Mouse (Mus musculus) heart, embryonic 15.5 days (tissue): ENCODE results near the gene Padi1. TPM values are rescaled to one million over a fixed set of nuclear protein-coding genes. Genes with fewer than 3 reads are reported as not detected.

Experiments used
- ATAC-seq: fragments of 200-750 bp; cut with Nextera tagmentation; replicated peaks from 2 replicates; pipeline ENCODE4 v1.8.0; 2017; ENCODE audit warnings: low read depth, moderate TSS enrichment; ENCODE audit not compliant: insufficient number of reproducible peaks, insufficient read depth, low FRiP score
- H3K27ac ChIP-seq: fragments of 300-500 bp; sonication (generic); 2 replicates; pipeline ENCODE4 v1.5.1; 2015; ENCODE audit warnings: mild to moderate bottlenecking, inconsistent platforms
- H3K27me3 ChIP-seq: fragments of 300-500 bp; sonication (generic); 2 replicates; pipeline ENCODE4 v1.6.1; 2015; ENCODE audit warnings: inconsistent platforms
- H3K36me3 ChIP-seq: fragments of 300-500 bp; sonication (generic); 2 replicates; pipeline ENCODE4 v1.6.1; 2015; ENCODE audit warnings: mild to moderate bottlenecking, inconsistent platforms
- H3K4me1 ChIP-seq: fragments of 300-500 bp; sonication (generic); replicated peaks from 2 replicates; pipeline ENCODE4 v1.6.1; 2015; ENCODE audit warnings: inconsistent platforms
- H3K4me2 ChIP-seq: fragments of 300-500 bp; sonication (generic); 2 replicates; pipeline ENCODE4 v1.6.1; 2015; ENCODE audit warnings: inconsistent platforms, mild to moderate bottlenecking, moderate library complexity
- H3K4me3 ChIP-seq: fragments of 300-500 bp; sonication (generic); 2 replicates; pipeline ENCODE4 v1.5.1; 2015; ENCODE audit warnings: mild to moderate bottlenecking, inconsistent platforms
- H3K9ac ChIP-seq: fragments of 300-500 bp; sonication (generic); 2 replicates; pipeline ENCODE4 v1.6.1; 2015; ENCODE audit warnings: mild to moderate bottlenecking, inconsistent platforms
- H3K9me3 ChIP-seq: fragments of 300-500 bp; sonication (generic); replicated peaks from 2 replicates; pipeline ENCODE4 v1.6.1; 2016; ENCODE audit warnings: inconsistent platforms
- WGBS: fragments of 180-500 bp; shearing (Covaris S2); methylation state at CpG from one replicate; pipeline ENCODE4 v1.1.7; 2015; ENCODE audit warnings: mixed read lengths; 5-methylcytosine and 5-hydroxymethylcytosine counted together
- polyA plus RNA-seq: library from polyadenylated mRNA; unstranded; fragments of >200 nt; fragmentation: Nextera tagmentation; extraction: Ambion mirVana; gene quantifications from 2 replicates; pipeline ENCODE4 v1.2.1, GENCODE M21; 2015

Padi1 gene
- polyA plus RNA-seq, 1 experiment from 2014 or later: 0.05 TPM

GRCm38 (mm10) chr4:140860767-140861147 is 15.2 kb upstream of the Padi1 start:
- H3K27ac ChIP-seq: no peak overlapping the region

GRCm38 (mm10) chr4:140860125-140860766 is 14.7 kb upstream of the Padi1 start:
- H3K27ac ChIP-seq: no peak overlapping the region
- peaks cover 20% of the 10 kb centered on the region for H3K4me1 ChIP-seq
- no peaks in the 10 kb centered on the region for H3K36me3 ChIP-seq
- H3K9me3 ChIP-seq: no peaks in the 10 kb centered on the region
- no peak overlapping the region for H3K4me2 ChIP-seq
- WGBS: 30% methylated on average over 7 of the region's 7 CpGs
- H3K9ac ChIP-seq: no peak overlapping the region
- peaks cover 12% of the 10 kb centered on the region; the same call in 1 of the 2 replicates for H3K27me3 ChIP-seq
- ATAC-seq: no peak
- no peak overlapping the region for H3K4me3 ChIP-seq

More at GRCm38 (mm10) chr4:140860767-140861147, 15.2 kb upstream of the Padi1 start:
- H3K27me3 ChIP-seq: peaks cover 12% of the 10 kb centered on the region; the same call in 1 of the 2 replicates
- peaks cover 20% of the 10 kb centered on the region for H3K4me1 ChIP-seq
- WGBS: 54% methylated on average over 7 of the region's 7 CpGs
- H3K4me3 ChIP-seq: no peak overlapping the region
- no peak for ATAC-seq
- H3K4me2 ChIP-seq: no peak overlapping the region
- no peaks in the 10 kb centered on the region for H3K36me3 ChIP-seq
- H3K9me3 ChIP-seq: no peaks in the 10 kb centered on the region
- H3K9ac ChIP-seq: no peak overlapping the region

- ATAC-seq: no peak
- H3K4me1 ChIP-seq: peaks cover 25% of the 10 kb centered on the region
- 83% methylated on average over 11 of the region's 11 CpGs for WGBS
- peaks cover 12% of the 10 kb centered on the region; the same call in 1 of the 2 replicates for H3K27me3 ChIP-seq
- no peak overlapping the region for H3K27ac ChIP-seq
- no peaks in the 10 kb centered on the region for H3K9me3 ChIP-seq
- H3K4me3 ChIP-seq: no peak overlapping the region
- H3K4me2 ChIP-seq: no peak overlapping the region
- H3K36me3 ChIP-seq: no peaks in the 10 kb centered on the region
- no peak overlapping the region for H3K9ac ChIP-seq
These were observed 13.7 kb upstream of the Padi1 start for GRCm38 (mm10) chr4:140859291-140859690.

GRCm38 (mm10) chr4:140857813-140858212 is 12.2 kb upstream of the Padi1 start:
- Histone ChIP-seq H3K9me3 (no peaks in the 10 kb centered on the region), H3K36me3 (no peaks in the 10 kb centered on the region), H3K27me3 (peaks cover 18% of the 10 kb centered on the region; the same call in 1 of the 2 replicates), H3K4me2 (no peak overlapping the region), H3K4me1 (peaks cover 25% of the 10 kb centered on the region), H3K4me3 (no peak overlapping the region), H3K27ac (no peak overlapping the region), H3K9ac (no peak overlapping the region)
- WGBS: 46% methylated on average over 7 of the region's 7 CpGs
- no peak for ATAC-seq

GRCm38 (mm10) chr4:140857041-140857440 is 11.5 kb upstream of the Padi1 start:
- 77% methylated on average over 5 of the region's 5 CpGs for WGBS
- H3K27ac ChIP-seq: no peak overlapping the region
- H3K4me3 ChIP-seq: no peak overlapping the region
- H3K9ac ChIP-seq: no peak overlapping the region
- no peak overlapping the region for H3K4me2 ChIP-seq
- peaks cover 18% of the 10 kb centered on the region; the same call in 1 of the 2 replicates for H3K27me3 ChIP-seq
- no peaks in the 10 kb centered on the region for H3K9me3 ChIP-seq
- H3K4me1 ChIP-seq: peaks cover 25% of the 10 kb centered on the region
- ATAC-seq: no peak
- H3K36me3 ChIP-seq: no peaks in the 10 kb centered on the region

- WGBS: 79% methylated on average over 4 of the region's 10 CpGs
- Histone ChIP-seq H3K9ac (no peak overlapping the region), H3K9me3 (no peaks in the 10 kb centered on the region), H3K36me3 (no peaks in the 10 kb centered on the region), H3K27me3 (peaks cover 18% of the 10 kb centered on the region; the same call in 1 of the 2 replicates), H3K4me2 (no peak overlapping the region), H3K4me1 (peaks cover 14% of the 10 kb centered on the region), H3K27ac (no peak overlapping the region), H3K4me3 (no peak overlapping the region)
- no peak for ATAC-seq
These were observed 9.6 kb upstream of the Padi1 start for GRCm38 (mm10) chr4:140855151-140855550.

GRCm38 (mm10) chr4:140854455-140854864 is 8.9 kb upstream of the Padi1 start:
- Histone ChIP-seq H3K4me1 (peaks cover 13% of the 10 kb centered on the region), H3K27me3 (peaks cover 17% of the 10 kb centered on the region; the same call in 1 of the 2 replicates), H3K27ac (no peak overlapping the region), H3K4me2 (no peak overlapping the region), H3K9me3 (no peaks in the 10 kb centered on the region), H3K9ac (no peak overlapping the region), H3K4me3 (no peak overlapping the region), H3K36me3 (no peaks in the 10 kb centered on the region)
- ATAC-seq: no peak
- WGBS: 39% methylated on average over 10 of the region's 10 CpGs

GRCm38 (mm10) chr4:140853626-140854025 is 8.0 kb upstream of the Padi1 start:
- Histone ChIP-seq H3K9me3 (no peaks in the 10 kb centered on the region), H3K9ac (no peak overlapping the region), H3K4me2 (no peak overlapping the region), H3K36me3 (no peaks in the 10 kb centered on the region), H3K27me3 (peaks cover 14% of the 10 kb centered on the region; the same call in 1 of the 2 replicates), H3K27ac (no peak overlapping the region), H3K4me1 (peaks cover 13% of the 10 kb centered on the region), H3K4me3 (no peak overlapping the region)
- WGBS: 43% methylated on average over 8 of the region's 8 CpGs
- ATAC-seq: no peak

- H3K9ac ChIP-seq: no peak overlapping the region
- H3K4me2 ChIP-seq: no peak overlapping the region
- 81% methylated on average over 11 of the region's 11 CpGs for WGBS
- no peaks in the 10 kb centered on the region for H3K36me3 ChIP-seq
- no peak overlapping the region for H3K4me3 ChIP-seq
- no peak overlapping the region for H3K27ac ChIP-seq
- no peak for ATAC-seq
- no peaks in the 10 kb centered on the region for H3K4me1 ChIP-seq
- no peaks in the 10 kb centered on the region for H3K9me3 ChIP-seq
- peaks cover 6% of the 10 kb centered on the region; the same call in 1 of the 2 replicates for H3K27me3 ChIP-seq
These were observed 3.7 kb upstream of the Padi1 start for GRCm38 (mm10) chr4:140849310-140849709.

- 60% methylated on average over 4 of the region's 4 CpGs for whole genome bisulfite sequencing
- no peak overlapping the region for H3K27ac ChIP-seq
- no peaks in the 10 kb centered on the region for H3K27me3 ChIP-seq
- H3K4me3 ChIP-seq: no peak overlapping the region
- no peaks in the 10 kb centered on the region for H3K36me3 ChIP-seq
- H3K4me2 ChIP-seq: no peak overlapping the region
- no peaks in the 10 kb centered on the region for H3K4me1 ChIP-seq
- no peaks in the 10 kb centered on the region for H3K9me3 ChIP-seq
- ATAC-seq: no peak
- no peak overlapping the region for H3K9ac ChIP-seq
These were observed 587 bp downstream of the Padi1 start for GRCm38 (mm10) chr4:140844991-140845390.

- ATAC-seq: no peak
These were observed 1.8 kb downstream of the Padi1 start for GRCm38 (mm10) chr4:140843670-140844280.

GRCm38 (mm10) chr4:140842909-140843308 is 2.7 kb downstream of the Padi1 start:
- ATAC-seq: no peak
- no peak overlapping the region for H3K4me3 ChIP-seq
- WGBS: 79% methylated on average over 1 of the region's 1 CpGs

More at GRCm38 (mm10) chr4:140843670-140844280, 1.8 kb downstream of the Padi1 start:
- Histone ChIP-seq H3K9ac (no peak overlapping the region), H3K4me3 (no peak overlapping the region), H3K4me1 (no peaks in the 10 kb centered on the region), H3K36me3 (no peaks in the 10 kb centered on the region), H3K9me3 (no peaks in the 10 kb centered on the region), H3K27me3 (no peaks in the 10 kb centered on the region), H3K27ac (no peak overlapping the region), H3K4me2 (no peak overlapping the region)
- 67% methylated on average over 14 of the region's 15 CpGs for WGBS

More at GRCm38 (mm10) chr4:140842909-140843308, 2.7 kb downstream of the Padi1 start:
- Histone ChIP-seq H3K27ac (no peak overlapping the region), H3K9ac (no peak overlapping the region), H3K36me3 (no peaks in the 10 kb centered on the region), H3K9me3 (no peaks in the 10 kb centered on the region), H3K27me3 (no peaks in the 10 kb centered on the region), H3K4me2 (no peak overlapping the region), H3K4me1 (peaks cover 5% of the 10 kb centered on the region)
